27 mouse cellular contexts compared by ENCODE assay signal in the genomic region with DNA sequence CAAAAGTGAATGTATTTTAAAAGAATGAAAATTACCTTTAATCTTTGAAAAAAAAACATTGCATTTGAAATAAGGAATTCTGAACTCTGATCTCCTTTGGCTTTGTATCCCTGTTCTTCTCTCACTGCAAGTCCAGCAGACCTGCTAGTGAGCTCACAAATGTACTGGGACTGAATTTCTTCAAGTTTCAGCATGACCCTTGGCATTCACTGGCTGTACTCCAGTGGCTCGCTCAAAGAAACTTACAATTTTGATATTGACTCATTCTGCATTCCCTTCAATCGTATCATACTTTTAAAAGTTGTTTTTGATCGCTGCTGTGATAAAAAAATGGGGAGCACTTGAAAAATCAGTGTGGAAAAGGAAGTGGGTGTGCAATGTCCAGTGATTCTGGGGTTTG.
"Had no signal": no experiment of that assay in that cellular context is flagged by ENCODE, and none has a peak within 500 bp of the region (broad histone marks: within the 10 kb centered on the region; RNA-seq: fewer than 3 reads in every experiment).

No protein-coding gene starts in this region.

- H3K36me3 ChIP-seq: heart, embryonic 10.5 days; heart, embryonic 12.5 days; hindbrain, embryonic 10.5 days; hindbrain, embryonic 12.5 days; intestine, embryonic 15.5 days; kidney, embryonic 15.5 days; limb, embryonic 10.5 days; limb, embryonic 12.5 days; liver, embryonic 13.5 days; liver, embryonic 15.5 days had no signal

- H3K9ac ChIP-seq: heart, embryonic 12.5 days; hindbrain, embryonic 12.5 days; hindbrain, embryonic 14.5 days; intestine, embryonic 15.5 days; kidney, embryonic 15.5 days; limb, embryonic 12.5 days; liver, embryonic 13.5 days; liver, embryonic 15.5 days had no signal

- H3K4me3 ChIP-seq: gastrocnemius, adult 2 months; heart, embryonic 10.5 days; heart, embryonic 12.5 days; hindbrain, embryonic 10.5 days; hindbrain, embryonic 12.5 days; intestine, embryonic 15.5 days; kidney, embryonic 15.5 days; left cerebral cortex, adult 2 months; limb, embryonic 10.5 days; limb, embryonic 12.5 days; liver, embryonic 13.5 days; liver, embryonic 15.5 days had no signal

- H3K4me1 ChIP-seq: heart, embryonic 10.5 days; heart, embryonic 12.5 days; hindbrain, embryonic 10.5 days; hindbrain, embryonic 12.5 days; intestine, embryonic 15.5 days; kidney, embryonic 15.5 days; limb, embryonic 10.5 days; limb, embryonic 12.5 days; liver, embryonic 13.5 days; liver, embryonic 15.5 days had no signal

- H3K9me3 ChIP-seq: heart, embryonic 10.5 days; heart, embryonic 12.5 days; hindbrain, embryonic 10.5 days; hindbrain, embryonic 12.5 days; intestine, embryonic 15.5 days; kidney, embryonic 15.5 days; limb, embryonic 10.5 days; limb, embryonic 12.5 days; liver, embryonic 13.5 days; liver, embryonic 15.5 days had no signal

- H3K27ac ChIP-seq: gastrocnemius, adult 2 months; heart, embryonic 10.5 days; hindbrain, embryonic 10.5 days; hindbrain, embryonic 12.5 days; hindbrain, embryonic 14.5 days; intestine, embryonic 15.5 days; kidney, embryonic 15.5 days; kidney, postnatal 0 days; left cerebral cortex, adult 2 months; limb, embryonic 10.5 days; limb, embryonic 12.5 days; liver, embryonic 13.5 days; liver, embryonic 15.5 days had no signal

- H3K27me3 ChIP-seq: heart, embryonic 12.5 days; hindbrain, embryonic 12.5 days; intestine, embryonic 15.5 days; kidney, embryonic 15.5 days; limb, embryonic 12.5 days; liver, embryonic 13.5 days; liver, embryonic 15.5 days had no signal

- ATAC-seq: hindbrain, embryonic 16.5 days; inflammation-experienced regulatory T-cells, adult 6 months; intestine, embryonic 15.5 days; intestine, postnatal 0 days had no signal

- DNase-seq: gastrocnemius, adult 2 months; gastrocnemius, postnatal 10 days; gastrocnemius, postnatal 25 days; heart, postnatal 10 days; heart, postnatal 4 days; kidney, adult 2 months; kidney, adult 9 months; kidney, postnatal 14 days; kidney, postnatal 36 days; liver; liver, embryonic 13.5 days had no signal

- H3K4me2 ChIP-seq: heart, embryonic 12.5 days; hindbrain, embryonic 12.5 days; hindbrain, embryonic 14.5 days; intestine, embryonic 15.5 days; kidney, embryonic 15.5 days; limb, embryonic 12.5 days; liver, embryonic 11.5 days; liver, embryonic 13.5 days; liver, embryonic 15.5 days had no signal
